Mouse (Mus musculus) C2C12 (cell line): ENCODE data around the gene Ank.
A peak's percentile ranks its signal among the peaks of the same experiment; 100 is the strongest.

Experiments
- CEBPB ChIP-seq: IDR thresholded peaks from one replicate; pipeline ENCODE4 v1.6.1; 2011; ENCODE audit warnings: low read depth, mild to moderate bottlenecking, control low read depth, moderate library complexity
- CTCF ChIP-seq: IDR thresholded peaks from one replicate; pipeline ENCODE4 v1.5.1; 2011; ENCODE audit not compliant: control insufficient read depth, insufficient read depth, insufficient read length
- FOSL1 ChIP-seq: IDR thresholded peaks from one replicate; pipeline ENCODE4 v1.8.0; 2011; ENCODE audit warnings: mild to moderate bottlenecking, low read length; ENCODE audit not compliant: poor library complexity, insufficient read depth, severe bottlenecking

GRCm38 (mm10) chr15:27518026-27518425 is 51.5 kb downstream of the Ank start:
- TF ChIP-seq CTCF (no peak), FOSL1 (peak; percentile 81), CEBPB (no peak)
